8 mouse cellular contexts compared by ENCODE assay signal in the genomic region with DNA sequence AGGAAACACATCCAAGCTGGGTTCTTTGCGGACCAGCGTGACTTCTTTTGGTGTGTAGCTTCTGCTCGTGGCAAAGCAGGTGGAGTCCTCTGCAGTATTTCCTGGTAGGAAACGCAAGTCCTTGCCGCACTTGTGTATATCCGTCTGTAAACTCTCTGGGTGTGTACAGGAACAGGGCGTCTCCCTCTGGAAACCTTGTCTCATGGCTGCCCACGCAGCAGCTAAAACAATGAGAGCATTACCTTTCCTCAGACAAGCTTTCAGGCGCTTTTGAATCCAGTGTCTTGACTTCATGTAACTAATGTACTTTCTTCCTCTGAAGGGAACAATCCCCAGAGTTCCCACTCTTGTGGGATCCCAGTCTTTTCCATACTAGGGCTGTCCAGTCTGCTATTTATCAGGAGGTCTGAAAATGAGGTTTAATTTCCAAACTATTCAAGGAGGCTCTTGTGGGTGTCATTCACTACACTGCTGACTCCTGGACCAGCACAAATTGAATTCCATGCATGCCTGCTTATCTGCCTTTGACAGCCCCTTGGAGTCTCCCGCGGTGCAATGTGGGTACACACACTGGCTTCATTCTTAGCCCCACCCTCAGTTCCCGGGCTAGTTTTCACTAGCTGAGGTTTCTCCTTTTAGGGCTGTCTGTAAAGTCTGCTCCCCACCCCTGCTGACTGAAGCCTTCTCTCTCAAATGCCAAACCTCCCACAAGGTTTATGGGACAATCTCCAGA.
DNase-seq lines count a peak whose midpoint lies in the region; ATAC-seq lines count a peak whose summit lies in the region.
"Had no signal": no experiment of that assay in that cellular context is flagged by ENCODE, and none has a peak within 500 bp of the region (broad histone marks: within the 10 kb centered on the region; RNA-seq: fewer than 3 reads in every experiment).

No protein-coding gene starts in this region.

- H3K27ac ChIP-seq in brown adipose tissue, adult 24 weeks (replicated peaks; ENCODE audit: low read depth, low read length), result peak overlapping the region; percentile 64
- H3K27ac ChIP-seq in forebrain, embryonic 12.5 days, result no peak overlapping the region
- H3K27ac ChIP-seq in hindbrain, embryonic 13.5 days, result no peak overlapping the region
- H3K27ac ChIP-seq: liver, embryonic 13.5 days had no signal

- H3K27me3 ChIP-seq in forebrain, embryonic 12.5 days, result no peaks in the 10 kb centered on the region
- H3K27me3 ChIP-seq in hindbrain, embryonic 13.5 days, result no peaks in the 10 kb centered on the region
- H3K27me3 ChIP-seq: liver, embryonic 13.5 days had no signal

- no peaks in the 10 kb centered on the region for H3K9me3 ChIP-seq in forebrain, embryonic 12.5 days
- H3K9me3 ChIP-seq in hindbrain, embryonic 13.5 days, result no peaks in the 10 kb centered on the region
- H3K9me3 ChIP-seq: liver, embryonic 13.5 days had no signal

- peak; percentile 21 for DNase-seq in lung, postnatal 25 days (ENCODE audit: low spot score)
- peak; percentile 32 for DNase-seq in urinary bladder, postnatal 14 days (ENCODE audit: low spot score)
- DNase-seq in left cerebral cortex, adult 11 months (ENCODE audit: low spot score), result no peak
- DNase-seq: liver, embryonic 13.5 days had no signal

- no peaks in the 10 kb centered on the region; the same call in 1 of the 2 replicates for H3K4me1 ChIP-seq in brown adipose tissue, adult 24 weeks (ENCODE audit: control insufficient read depth, insufficient read depth, insufficient read length, low read length)
- peaks cover 7% of the 10 kb centered on the region for H3K4me1 ChIP-seq in forebrain, embryonic 12.5 days
- peaks cover 6% of the 10 kb centered on the region for H3K4me1 ChIP-seq in hindbrain, embryonic 13.5 days (replicated peaks)
- H3K4me1 ChIP-seq: liver, embryonic 13.5 days had no signal

- no peak overlapping the region for H3K4me2 ChIP-seq in forebrain, embryonic 12.5 days
- H3K4me2 ChIP-seq in hindbrain, embryonic 13.5 days, result peak overlapping the region; percentile 4; the same call in 1 of the 2 replicates
- H3K4me2 ChIP-seq: liver, embryonic 13.5 days had no signal

- ATAC-seq in forebrain, embryonic 12.5 days (ENCODE audit: low FRiP score), result peak; percentile 81
- ATAC-seq in hindbrain, embryonic 13.5 days (ENCODE audit: low FRiP score), result peak; percentile 90
- ATAC-seq in erythroid progenitor cell, adult 5-6 weeks (replicated peaks; ENCODE audit: low FRiP score, poor library complexity, severe bottlenecking), result no peak

- WGBS in forebrain, embryonic 12.5 days, result 54% methylated on average over 12 of the region's 12 CpGs
- 56% methylated on average over 12 of the region's 12 CpGs for WGBS in hindbrain, embryonic 13.5 days

- H3K4me3 ChIP-seq in brown adipose tissue, adult 24 weeks (ENCODE audit: insufficient read depth, low read depth, low read length), result no peak overlapping the region
- no peak overlapping the region for H3K4me3 ChIP-seq in forebrain, embryonic 12.5 days (replicated peaks)
- H3K4me3 ChIP-seq in hindbrain, embryonic 13.5 days, result no peak overlapping the region
- H3K4me3 ChIP-seq: liver, embryonic 13.5 days had no signal

- no peaks in the 10 kb centered on the region for H3K36me3 ChIP-seq in forebrain, embryonic 12.5 days (replicated peaks)
- no peaks in the 10 kb centered on the region for H3K36me3 ChIP-seq in hindbrain, embryonic 13.5 days
- H3K36me3 ChIP-seq: liver, embryonic 13.5 days had no signal

- H3K9ac ChIP-seq in forebrain, embryonic 12.5 days, result no peak overlapping the region
- no peak overlapping the region for H3K9ac ChIP-seq in hindbrain, embryonic 13.5 days
- H3K9ac ChIP-seq: liver, embryonic 13.5 days had no signal
